Mouse (Mus musculus): ENCODE measurements around the gene Slc39a1.

Gene Slc39a1

DNA sequence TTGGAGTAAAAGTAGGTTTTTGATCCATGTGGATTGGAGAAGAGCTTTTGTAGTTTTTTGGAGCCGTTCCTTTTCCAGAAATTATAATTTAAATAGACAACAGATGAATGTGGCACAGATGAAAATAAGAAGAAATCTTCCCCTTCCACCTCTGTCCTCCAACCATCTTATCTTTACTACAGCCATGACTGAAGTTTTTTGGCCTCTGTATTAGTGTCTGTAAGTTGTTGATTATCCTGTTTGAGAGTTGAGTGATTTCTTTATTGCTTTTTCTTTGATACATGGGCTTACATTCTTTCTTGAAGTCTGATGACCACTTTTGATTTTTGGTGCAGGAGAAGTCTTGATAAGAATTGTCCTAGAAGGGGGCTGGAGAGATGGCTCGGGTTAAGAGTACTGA, 46.7 kb downstream of the Slc39a1 start:
- DNase-seq (ENCODE audit: low spot score in 2 of 2) = no peak
